Mouse (Mus musculus): Measurements from ENCODE around the gene L1td1. TPM values are rescaled to one million over a fixed set of nuclear protein-coding genes. Genes with fewer than 3 reads are reported as not detected.

The L1td1 gene
- total RNA-seq, 2 experiments from 2014 or later: not detected

- no peak for DNase-seq
- intact Hi-C loops (cut with DNase I): no loop called here
Measured at GRCm38 (mm10) chr4:98728716-98729115, 2.2 kb downstream of the L1td1 start.

GRCm38 (mm10) chr4:98733660-98734059 is 7.1 kb downstream of the L1td1 start:
- DNase-seq: no peak
- intact Hi-C loops (cut with DNase I): loop anchor here (5.0 kb wide), 1 partner anchor 84 kb away; the partner anchor contains the start of gene Kank4

- intact Hi-C loops (cut with DNase I): loop anchor here (1.0 to 5.0 kb wide), 2 partner anchors 148 to 443 kb away; no protein-coding TSS in a partner anchor
- DNase-seq: peak in 1 of 2 experiments; percentile 27
Measured at GRCm38 (mm10) chr4:98739753-98740152, 13.2 kb downstream of the L1td1 start.

- intact Hi-C loops (cut with DNase I): no loop called here
- no peak for DNase-seq
Measured at GRCm38 (mm10) chr4:98743209-98743905, 16.8 kb downstream of the L1td1 start.

GRCm38 (mm10) chr4:98743906-98744210 is 17.3 kb downstream of the L1td1 start:
- intact Hi-C loops (cut with DNase I): no loop called here
- no peak for DNase-seq

GRCm38 (mm10) chr4:98754456-98754855 is 27.9 kb downstream of the L1td1 start:
- intact Hi-C loops (cut with DNase I): no loop called here

GRCm38 (mm10) chr4:98756141-98756540 is 29.6 kb downstream of the L1td1 start:
- DNase-seq: no peak
- intact Hi-C loops (cut with DNase I): no loop called here

More at GRCm38 (mm10) chr4:98754456-98754855, 27.9 kb downstream of the L1td1 start:
- DNase-seq: no peak

GRCm38 (mm10) chr4:98758012-98758821 is 31.7 kb downstream of the L1td1 start:
- peak in 1 of 2 experiments; percentile 9 for DNase-seq
- intact Hi-C loops (cut with DNase I): no loop called here

- intact Hi-C loops (cut with DNase I): no loop called here
Measured at GRCm38 (mm10) chr4:98758872-98759518, 32.5 kb downstream of the L1td1 start.

GRCm38 (mm10) chr4:98767134-98768133 is 40.9 kb downstream of the L1td1 start:
- no peak for DNase-seq
- intact Hi-C loops (cut with DNase I): no loop called here

More at GRCm38 (mm10) chr4:98758872-98759518, 32.5 kb downstream of the L1td1 start:
- no peak for DNase-seq

- DNase-seq: no peak
- intact Hi-C loops (cut with DNase I): no loop called here
Measured at GRCm38 (mm10) chr4:98773785-98774184, 47.3 kb downstream of the L1td1 start.

GRCm38 (mm10) chr4:98776721-98777427 is 50.3 kb downstream of the L1td1 start:
- no peak for DNase-seq
- intact Hi-C loops (cut with DNase I): no loop called here

GRCm38 (mm10) chr4:98777464-98777863 is 50.9 kb downstream of the L1td1 start:
- no peak for DNase-seq
- intact Hi-C loops (cut with DNase I): no loop called here

- no peak for DNase-seq
- intact Hi-C loops (cut with DNase I): no loop called here
Measured at GRCm38 (mm10) chr4:98778219-98778618, 51.7 kb downstream of the L1td1 start.

- intact Hi-C loops (cut with DNase I): no loop called here
Measured at GRCm38 (mm10) chr4:98785851-98786250, 59.3 kb downstream of the L1td1 start.

GRCm38 (mm10) chr4:98786281-98786680 is 59.7 kb downstream of the L1td1 start:
- DNase-seq: no peak
- intact Hi-C loops (cut with DNase I): no loop called here

More at GRCm38 (mm10) chr4:98785851-98786250, 59.3 kb downstream of the L1td1 start:
- no peak for DNase-seq

Data from heart, postnatal 14 days (tissue).